Mouse (Mus musculus) liver, adult 2 months (tissue): ENCODE measurements around the gene Vmn2r110.

Experiments used
- CTCF ChIP-seq: fragments of 200-500 bp; IDR thresholded peaks from 2 replicates; pipeline ENCODE4 v1.5.1; 2011; ENCODE audit warnings: low read depth, low read length, control low read depth
- POLR2A ChIP-seq: fragments of 200-500 bp; IDR thresholded peaks from 2 replicates; pipeline ENCODE4 v1.6.1; 2011; ENCODE audit warnings: low read length, control low read depth; ENCODE audit not compliant: insufficient read depth; ENCODE audit errors: extremely low read depth

- no peak for TF ChIP-seq POLR2A
- no peak for TF ChIP-seq CTCF
These were observed 31.6 kb downstream of the Vmn2r110 start, which contains the start of gene Vmn2r109 for GRCm38 (mm10) chr17:20564656-20565055.
